Mouse (Mus musculus) embryonic facial prominence, embryonic 12.5 days (tissue): ENCODE data around the gene Mapk6. TPM values are rescaled to one million over a fixed set of nuclear protein-coding genes. Genes with fewer than 3 reads are reported as not detected.

Source experiments
- ATAC-seq: fragments of 200-750 bp; cut with Nextera tagmentation; 2 replicates; pipeline ENCODE4 v1.8.0; 2017; ENCODE audit not compliant: insufficient number of reproducible peaks, insufficient read depth, low FRiP score, low TSS enrichment
- H3K27ac ChIP-seq: fragments of 300-500 bp; sonication (generic); 2 replicates; pipeline ENCODE4 v1.5.1; 2016; ENCODE audit warnings: mild to moderate bottlenecking
- H3K27me3 ChIP-seq: fragments of 300-500 bp; sonication (generic); 2 replicates; pipeline ENCODE4 v1.6.1; 2016; ENCODE audit warnings: mild to moderate bottlenecking, moderate library complexity
- H3K36me3 ChIP-seq: fragments of 300-500 bp; sonication (generic); 2 replicates; pipeline ENCODE4 v1.6.1; 2016; ENCODE audit warnings: mild to moderate bottlenecking
- H3K4me1 ChIP-seq: fragments of 300-500 bp; sonication (generic); 2 replicates; pipeline ENCODE4 v1.6.1; 2016
- H3K4me2 ChIP-seq: fragments of 300-500 bp; sonication (generic); replicated peaks from 2 replicates; pipeline ENCODE4 v1.6.1; 2016; ENCODE audit warnings: mild to moderate bottlenecking, moderate library complexity
- H3K4me3 ChIP-seq: fragments of 300-500 bp; sonication (generic); 2 replicates; pipeline ENCODE4 v1.5.1; 2016; ENCODE audit warnings: mild to moderate bottlenecking
- H3K9ac ChIP-seq: fragments of 300-500 bp; sonication (generic); 2 replicates; pipeline ENCODE4 v1.6.1; 2016; ENCODE audit warnings: mild to moderate bottlenecking, moderate library complexity
- H3K9me3 ChIP-seq: fragments of 300-500 bp; sonication (generic); 2 replicates; pipeline ENCODE4 v1.6.1; 2016; ENCODE audit warnings: mild to moderate bottlenecking, moderate library complexity
- WGBS: fragments of 180-500 bp; shearing (Covaris S2); methylation state at CpG from one replicate; pipeline ENCODE4 v1.1.7; 2016; 5-methylcytosine and 5-hydroxymethylcytosine counted together
- polyA plus RNA-seq: library from polyadenylated mRNA; unstranded; fragments of >200 nt; fragmentation: Nextera tagmentation; extraction: Ambion mirVana; gene quantifications from 2 replicates; pipeline ENCODE4 v1.2.1, GENCODE M21; 2016

The Mapk6 gene
- polyA plus RNA-seq, 1 experiment from 2014 or later: 97.1 TPM

- H3K9me3 ChIP-seq: no peaks in the 10 kb centered on the region
- no peak overlapping the region for H3K4me3 ChIP-seq
- H3K4me2 ChIP-seq: no peak overlapping the region
- H3K36me3 ChIP-seq: no peaks in the 10 kb centered on the region
- WGBS: 87% methylated on average over 3 of the region's 3 CpGs
- peaks cover 6% of the 10 kb centered on the region; the same call in 1 of the 2 replicates for H3K4me1 ChIP-seq
- ATAC-seq: no peak
- H3K27me3 ChIP-seq: no peaks in the 10 kb centered on the region
- H3K9ac ChIP-seq: no peak overlapping the region
- H3K27ac ChIP-seq: no peak overlapping the region
Observed at GRCm38 (mm10) chr9:75422251-75422691, 12.5 kb upstream of the Mapk6 start.

- no peak overlapping the region for H3K27ac ChIP-seq
Observed at GRCm38 (mm10) chr9:75414204-75414603, 4.4 kb upstream of the Mapk6 start.

GRCm38 (mm10) chr9:75413206-75413605, 3.4 kb upstream of the Mapk6 start:
- H3K4me3 ChIP-seq: no peak overlapping the region
- H3K4me2 ChIP-seq: no peak overlapping the region
- no peak for ATAC-seq
- H3K27me3 ChIP-seq: no peaks in the 10 kb centered on the region
- no peak overlapping the region for H3K9ac ChIP-seq
- 0 out of 2 replicates have a peak, but pooled peaks cover 11% of the 10 kb centered on the region for H3K4me1 ChIP-seq
- no peaks in the 10 kb centered on the region for H3K9me3 ChIP-seq
- 78% methylated on average over 5 of the region's 5 CpGs for WGBS
- no peaks in the 10 kb centered on the region for H3K36me3 ChIP-seq
- H3K27ac ChIP-seq: no peak overlapping the region

More at GRCm38 (mm10) chr9:75414204-75414603, 4.4 kb upstream of the Mapk6 start:
- Histone ChIP-seq H3K36me3 (no peaks in the 10 kb centered on the region), H3K27me3 (no peaks in the 10 kb centered on the region), H3K9ac (no peak overlapping the region), H3K4me3 (no peak overlapping the region), H3K4me1 (0 out of 2 replicates have a peak, but pooled peaks cover 11% of the 10 kb centered on the region), H3K4me2 (no peak overlapping the region), H3K9me3 (no peaks in the 10 kb centered on the region)
- ATAC-seq: no peak
- WGBS: 38% methylated on average over 5 of the region's 5 CpGs

- H3K4me1 ChIP-seq: peaks cover 14% of the 10 kb centered on the region
- ATAC-seq: no peak
- H3K36me3 ChIP-seq: no peaks in the 10 kb centered on the region
- no peak overlapping the region for H3K4me3 ChIP-seq
- no peak overlapping the region for H3K4me2 ChIP-seq
- H3K27ac ChIP-seq: no peak overlapping the region
- WGBS: 82% methylated on average over 9 of the region's 9 CpGs
- no peaks in the 10 kb centered on the region for H3K27me3 ChIP-seq
- H3K9me3 ChIP-seq: no peaks in the 10 kb centered on the region
- no peak overlapping the region for H3K9ac ChIP-seq
Observed at GRCm38 (mm10) chr9:75411584-75411983, 1.8 kb upstream of the Mapk6 start.

GRCm38 (mm10) chr9:75410868-75411487, 1.2 kb upstream of the Mapk6 start:
- H3K4me3 ChIP-seq: no peak overlapping the region
- H3K9ac ChIP-seq: no peak overlapping the region
- H3K27me3 ChIP-seq: no peaks in the 10 kb centered on the region
- H3K36me3 ChIP-seq: no peaks in the 10 kb centered on the region
- no peak overlapping the region for H3K27ac ChIP-seq
- 75% methylated on average over 6 of the region's 6 CpGs for WGBS
- H3K4me1 ChIP-seq: peaks cover 18% of the 10 kb centered on the region
- peak overlapping the region; percentile 72; the same call in 1 of the 2 replicates for H3K4me2 ChIP-seq
- H3K9me3 ChIP-seq: no peaks in the 10 kb centered on the region
- ATAC-seq: no peak

- Histone ChIP-seq H3K4me1 (peaks cover 21% of the 10 kb centered on the region), H3K9me3 (no peaks in the 10 kb centered on the region), H3K27me3 (no peaks in the 10 kb centered on the region), H3K4me2 (peak overlapping the region; percentile 72), H3K27ac (peak overlapping the region; percentile 98), H3K36me3 (no peaks in the 10 kb centered on the region), H3K4me3 (peak overlapping the region; percentile 83), H3K9ac (peak overlapping the region; percentile 95)
- peak; percentile 86 for ATAC-seq
- under 1% methylated on average over 90 of the region's 90 CpGs for WGBS
Observed at GRCm38 (mm10) chr9:75409031-75409851, 564 bp downstream of the Mapk6 start.

GRCm38 (mm10) chr9:75408204-75408826, 1.5 kb downstream of the Mapk6 start:
- peaks cover 25% of the 10 kb centered on the region for H3K4me1 ChIP-seq
- peak overlapping the region; percentile 98 for H3K27ac ChIP-seq
- peak overlapping the region; percentile 83 for H3K4me3 ChIP-seq
- ATAC-seq: no peak
- peak overlapping the region; percentile 95 for H3K9ac ChIP-seq
- H3K9me3 ChIP-seq: no peaks in the 10 kb centered on the region
- H3K27me3 ChIP-seq: no peaks in the 10 kb centered on the region
- 5% methylated on average over 11 of the region's 11 CpGs for WGBS
- H3K4me2 ChIP-seq: peak overlapping the region; percentile 72
- no peaks in the 10 kb centered on the region for H3K36me3 ChIP-seq

- no peak overlapping the region for H3K9ac ChIP-seq
- H3K4me2 ChIP-seq: peak overlapping the region; percentile 72
- H3K4me1 ChIP-seq: peaks cover 25% of the 10 kb centered on the region
- no peak for ATAC-seq
- no peaks in the 10 kb centered on the region for H3K27me3 ChIP-seq
- no peak overlapping the region for H3K27ac ChIP-seq
- no peaks in the 10 kb centered on the region for H3K9me3 ChIP-seq
- H3K4me3 ChIP-seq: peak overlapping the region; percentile 83
- H3K36me3 ChIP-seq: no peaks in the 10 kb centered on the region
- WGBS: 14% methylated on average over 10 of the region's 10 CpGs
Observed at GRCm38 (mm10) chr9:75407803-75408202, 2.0 kb downstream of the Mapk6 start.

GRCm38 (mm10) chr9:75406121-75406520, 3.7 kb downstream of the Mapk6 start:
- Histone ChIP-seq H3K4me3 (no peak overlapping the region), H3K9me3 (no peaks in the 10 kb centered on the region), H3K9ac (no peak overlapping the region), H3K36me3 (no peaks in the 10 kb centered on the region), H3K27me3 (no peaks in the 10 kb centered on the region), H3K4me2 (no peak overlapping the region), H3K4me1 (peaks cover 37% of the 10 kb centered on the region), H3K27ac (no peak overlapping the region)
- WGBS: 95% methylated on average over 2 of the region's 2 CpGs
- ATAC-seq: no peak

- Histone ChIP-seq H3K27ac (no peak overlapping the region), H3K36me3 (no peaks in the 10 kb centered on the region), H3K9me3 (no peaks in the 10 kb centered on the region), H3K4me1 (peaks cover 29% of the 10 kb centered on the region), H3K9ac (no peak overlapping the region), H3K4me3 (no peak overlapping the region), H3K27me3 (no peaks in the 10 kb centered on the region), H3K4me2 (no peak overlapping the region)
- ATAC-seq: no peak
- 59% methylated on average over 3 of the region's 3 CpGs for WGBS
Observed at GRCm38 (mm10) chr9:75403520-75403919, 6.3 kb downstream of the Mapk6 start.

GRCm38 (mm10) chr9:75401593-75402504, 8.0 kb downstream of the Mapk6 start:
- no peak for ATAC-seq
- Histone ChIP-seq H3K9me3 (no peaks in the 10 kb centered on the region), H3K9ac (no peak overlapping the region), H3K4me3 (no peak overlapping the region), H3K27ac (no peak overlapping the region), H3K36me3 (peaks cover 16% of the 10 kb centered on the region), H3K27me3 (no peaks in the 10 kb centered on the region), H3K4me2 (no peak overlapping the region), H3K4me1 (peaks cover 23% of the 10 kb centered on the region)
- WGBS: 83% methylated on average over 20 of the region's 20 CpGs
